Mouse (Mus musculus) lung, postnatal 0 days (tissue): ENCODE measurements around the gene Ces1h. TPM values are rescaled to one million over a fixed set of nuclear protein-coding genes. Genes with fewer than 3 reads are reported as not detected.
"Not testable (repeated sequence)": the region's sequence is repeated elsewhere in the genome, so short reads cannot be mapped to it uniquely, and the experiment has no call there.

ENCODE experiments used
- ATAC-seq: fragments of 200-750 bp; cut with Nextera tagmentation; 2 replicates; pipeline ENCODE4 v1.8.0; 2017; ENCODE audit warnings: moderate library complexity
- DNase-seq: peaks from one replicate; pipeline ENCODE4 v3.0.0-alpha.2; 2016; ENCODE audit warnings: low spot score
- H3K27ac ChIP-seq: fragments of 300-500 bp; sonication (generic); 2 replicates; pipeline ENCODE4 v1.5.1; 2014; ENCODE audit warnings: antibody characterized with exemption, mild to moderate bottlenecking, low read length, mixed read lengths
- H3K27me3 ChIP-seq: fragments of 300-500 bp; sonication (generic); replicated peaks from 2 replicates; pipeline ENCODE4 v1.6.1; 2014; ENCODE audit warnings: low read length, mixed read lengths; ENCODE audit not compliant: insufficient read depth
- H3K36me3 ChIP-seq: fragments of 300-500 bp; sonication (generic); 2 replicates; pipeline ENCODE4 v1.6.1; 2014; ENCODE audit warnings: low read length, mixed read lengths; ENCODE audit not compliant: insufficient read depth
- H3K4me1 ChIP-seq: fragments of 300-500 bp; sonication (generic); 2 replicates; pipeline ENCODE4 v1.6.1; 2014; ENCODE audit warnings: antibody characterized with exemption, low read depth, low read length, mixed read lengths; ENCODE audit not compliant: insufficient read depth
- H3K4me2 ChIP-seq: fragments of 300-500 bp; sonication (generic); replicated peaks from 2 replicates; pipeline ENCODE4 v1.6.1; 2014; ENCODE audit warnings: low read depth, mild to moderate bottlenecking, low read length, moderate library complexity, mixed read lengths
- H3K4me3 ChIP-seq: fragments of 300-500 bp; sonication (generic); 2 replicates; pipeline ENCODE4 v1.5.1; 2014; ENCODE audit warnings: low read depth, low read length
- H3K9ac ChIP-seq: fragments of 300-500 bp; sonication (generic); replicated peaks from 2 replicates; pipeline ENCODE4 v1.6.1; 2014; ENCODE audit warnings: low read depth, mild to moderate bottlenecking
- H3K9me3 ChIP-seq: fragments of 300-500 bp; sonication (generic); 2 replicates; pipeline ENCODE4 v1.6.1; 2016; ENCODE audit warnings: low read length, mixed read lengths
- CTCF ChIP-seq: IDR thresholded peaks from 2 replicates; pipeline ENCODE4 v1.5.1; 2016; ENCODE audit warnings: antibody characterized with exemption, mild to moderate bottlenecking
- EP300 ChIP-seq: IDR thresholded peaks from 2 replicates; pipeline ENCODE4 v1.6.1; 2016; ENCODE audit warnings: antibody characterized with exemption, mild to moderate bottlenecking, control low read depth
- WGBS: fragments of 180-500 bp; shearing (Covaris S2); extraction: QIAGEN DNeasy Blood & Tissue Kit; methylation state at CpG from one replicate; pipeline ENCODE4 v1.1.7; 2014; 5-methylcytosine and 5-hydroxymethylcytosine counted together
- polyA plus RNA-seq: library from polyadenylated mRNA; unstranded; fragments of >200 nt; fragmentation: Nextera tagmentation; extraction: Ambion mirVana; gene quantifications from 2 replicates; pipeline ENCODE4 v1.2.1, GENCODE M21; 2015

The Ces1h gene
- polyA plus RNA-seq, result not detected in 2 replicates

GRCm38 (mm10) chr8:93379625-93380024, at the start of gene Ces1h:
Gene Ces1h, minus strand, starts transcription at chr8:93379725.
- H3K27me3 ChIP-seq, result no peaks in the 10 kb centered on the region
- H3K9ac ChIP-seq, result no peak within 1 kb of the TSS
- no peak within 1 kb of the TSS for H3K27ac ChIP-seq
- no peak for TF ChIP-seq EP300
- TF ChIP-seq CTCF, result no peak
- no peaks in the 10 kb centered on the region for H3K36me3 ChIP-seq
- no peaks in the 10 kb centered on the region for H3K4me1 ChIP-seq
- ATAC-seq (no peak), DNase-seq (no peak)
- H3K4me3 ChIP-seq, result no peak within 1 kb of the TSS
- 90% methylated on average over 4 of the region's 4 CpGs for whole genome bisulfite sequencing
- H3K4me2 ChIP-seq, result no peak within 1 kb of the TSS
- H3K9me3 ChIP-seq, result no peaks in the 10 kb centered on the region

DNA sequence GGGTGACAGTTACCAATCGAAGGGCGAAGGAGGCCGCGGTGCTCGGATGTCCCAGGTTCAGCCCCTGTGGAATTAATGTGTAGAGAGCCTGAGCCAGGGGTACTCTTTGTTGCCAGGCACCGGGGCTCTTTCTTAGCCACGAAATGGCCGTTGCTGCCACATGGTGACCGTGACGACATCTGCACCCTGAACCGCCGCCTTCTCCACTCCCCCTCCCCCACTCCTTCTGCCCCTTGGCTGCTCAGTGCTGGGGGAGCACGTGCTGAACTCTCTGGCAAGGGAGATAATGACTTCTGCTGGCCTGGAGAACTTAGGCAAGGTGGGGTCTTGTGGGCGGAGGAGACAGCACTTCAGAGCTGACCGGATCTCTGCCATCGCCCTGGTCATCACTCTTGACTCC, 47.7 kb upstream of the Ces1h start:
- no peaks in the 10 kb centered on the region for H3K4me1 ChIP-seq
- ATAC-seq (no peak), DNase-seq (no peak)
- WGBS, result 84% methylated on average over 16 of the region's 16 CpGs
- H3K9ac ChIP-seq, result no peak overlapping the region
- H3K4me3 ChIP-seq, result no peak overlapping the region
- H3K36me3 ChIP-seq, result no peaks in the 10 kb centered on the region
- no peak overlapping the region for H3K4me2 ChIP-seq
- no peaks in the 10 kb centered on the region for H3K9me3 ChIP-seq
- no peaks in the 10 kb centered on the region for H3K27me3 ChIP-seq
- H3K27ac ChIP-seq, result no peak overlapping the region
- TF ChIP-seq CTCF, result no peak
- no peak for TF ChIP-seq EP300

GRCm38 (mm10) chr8:93415387-93415786, 35.9 kb upstream of the Ces1h start:
- WGBS, result 69% methylated on average over 4 of the region's 4 CpGs
- Histone ChIP-seq H3K4me3 (no peak overlapping the region), H3K4me2 (no peak overlapping the region), H3K27ac (no peak overlapping the region), H3K36me3 (no peaks in the 10 kb centered on the region), H3K4me1 (no peaks in the 10 kb centered on the region), H3K9ac (no peak overlapping the region), H3K27me3 (no peaks in the 10 kb centered on the region), H3K9me3 (no peaks in the 10 kb centered on the region)
- TF ChIP-seq EP300, result no peak
- TF ChIP-seq CTCF, result no peak
- ATAC-seq (no peak), DNase-seq (no peak)

- no peak for ATAC-seq
- WGBS, result 58% methylated on average over 2 of the region's 2 CpGs
These were observed 29.3 kb upstream of the Ces1h start for GRCm38 (mm10) chr8:93408830-93409229.

GRCm38 (mm10) chr8:93399698-93400097, 20.2 kb upstream of the Ces1h start:
- Histone ChIP-seq H3K4me2 (no peak overlapping the region), H3K36me3 (no peaks in the 10 kb centered on the region), H3K27me3 (no peaks in the 10 kb centered on the region), H3K9me3 (no peaks in the 10 kb centered on the region), H3K9ac (no peak overlapping the region), H3K4me1 (no peaks in the 10 kb centered on the region), H3K27ac (no peak overlapping the region), H3K4me3 (no peak overlapping the region)
- WGBS, result 68% methylated on average over 2 of the region's 2 CpGs
- no peak for ATAC-seq
- no peak for DNase-seq
- TF ChIP-seq EP300, result no peak
- TF ChIP-seq CTCF, result no peak

More at GRCm38 (mm10) chr8:93408830-93409229, 29.3 kb upstream of the Ces1h start:
- H3K9ac ChIP-seq, result no peak overlapping the region
- no peak overlapping the region for H3K4me2 ChIP-seq
- no peaks in the 10 kb centered on the region for H3K9me3 ChIP-seq
- no peak overlapping the region for H3K27ac ChIP-seq
- DNase-seq, result no peak
- no peak for TF ChIP-seq CTCF
- TF ChIP-seq EP300, result no peak
- no peak overlapping the region for H3K4me3 ChIP-seq
- no peaks in the 10 kb centered on the region for H3K36me3 ChIP-seq
- no peaks in the 10 kb centered on the region for H3K27me3 ChIP-seq
- H3K4me1 ChIP-seq, result no peaks in the 10 kb centered on the region

DNA sequence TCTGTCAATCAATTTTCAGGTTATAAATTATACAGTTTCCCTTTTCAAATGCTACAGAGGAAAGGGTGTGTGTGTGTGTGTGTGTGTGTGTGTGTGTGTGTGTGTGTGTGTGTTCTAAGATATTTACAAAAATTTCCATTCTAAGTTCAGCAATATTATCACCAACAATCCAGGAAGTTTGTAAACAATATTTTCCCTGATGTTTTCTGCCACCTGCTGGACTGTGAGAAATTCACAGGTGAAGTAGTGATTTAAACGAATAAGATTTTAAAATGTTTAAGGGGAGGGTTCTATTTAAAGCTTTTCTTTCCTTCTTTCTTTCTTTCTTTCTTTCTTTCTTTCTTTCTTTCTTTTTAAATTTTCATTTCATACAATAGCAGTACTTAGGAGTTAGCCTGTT, 18.5 kb upstream of the Ces1h start:
- no peak overlapping the region for H3K4me3 ChIP-seq
- WGBS, result 16% methylated on average over 1 of the region's 1 CpGs
- H3K4me1 ChIP-seq, result no peaks in the 10 kb centered on the region
- no peak for ATAC-seq
- H3K27ac ChIP-seq, result no peak overlapping the region
- H3K9ac ChIP-seq, result no peak overlapping the region
- no peak overlapping the region for H3K4me2 ChIP-seq
- H3K36me3 ChIP-seq, result no peaks in the 10 kb centered on the region
- no peak for TF ChIP-seq EP300
- TF ChIP-seq CTCF, result peak; percentile 61
- no peaks in the 10 kb centered on the region for H3K27me3 ChIP-seq
- no peaks in the 10 kb centered on the region for H3K9me3 ChIP-seq
- DNase-seq, result peak; percentile 60

GRCm38 (mm10) chr8:93394079-93394619, 14.6 kb upstream of the Ces1h start:
- not testable (repeated sequence) for H3K4me3 ChIP-seq, H3K4me1 ChIP-seq, ATAC-seq, H3K9ac ChIP-seq, H3K9me3 ChIP-seq, H3K4me2 ChIP-seq, H3K27me3 ChIP-seq, DNase-seq, H3K27ac ChIP-seq, H3K36me3 ChIP-seq
- WGBS, result 32% methylated on average over 8 of the region's 8 CpGs
